Mouse (Mus musculus) heart, adult 18-20 months (tissue): ENCODE measurements at regions not wholly inside any gene's neighbourhood (a gene's known extent, or its start where the extent isn't known, plus 50 kb on each side); places are given as distances from the start of the nearest gene placed in this dataset.

Source experiments
- DNase-seq, 2 experiments: peaks; one replicate each; pipeline ENCODE4 v3.0.0; 2021 to 2022; ENCODE audit warnings: mixed read lengths in 1 of 2

GRCm38 (mm10) chr15:13455560-13456219 is 282.2 kb upstream of the Cdh6 start:
- no peak for DNase-seq

GRCm38 (mm10) chr15:13450385-13450784 is 276.9 kb upstream of the Cdh6 start:
- no peak for DNase-seq

GRCm38 (mm10) chr15:13434608-13435007 is 261.1 kb upstream of the Cdh6 start:
- DNase-seq = no peak

GRCm38 (mm10) chr15:13432971-13433370 is 259.5 kb upstream of the Cdh6 start:
- no peak for DNase-seq

GRCm38 (mm10) chr15:13419616-13420015 is 246.1 kb upstream of the Cdh6 start:
- DNase-seq = no peak

- no peak for DNase-seq
These were observed 236.7 kb upstream of the Cdh6 start for GRCm38 (mm10) chr15:13410065-13410688.

- DNase-seq = peak in 1 of 2 experiments; percentile 17
These were observed 219.7 kb upstream of the Cdh6 start for GRCm38 (mm10) chr15:13393155-13393554.

- peak in 1 of 2 experiments; percentile 29 for DNase-seq
These were observed 217.9 kb upstream of the Cdh6 start for GRCm38 (mm10) chr15:13391331-13391730.

- peak in 1 of 2 experiments; percentile 2 for DNase-seq
These were observed 211.3 kb upstream of the Cdh6 start for GRCm38 (mm10) chr15:13384815-13385214.

GRCm38 (mm10) chr15:13375590-13375989 is 202.1 kb upstream of the Cdh6 start:
- DNase-seq = no peak

- DNase-seq = no peak
These were observed 195.3 kb upstream of the Cdh6 start for GRCm38 (mm10) chr15:13368799-13369198.

GRCm38 (mm10) chr15:13367291-13367954 is 193.9 kb upstream of the Cdh6 start:
- DNase-seq = no peak

GRCm38 (mm10) chr15:13366606-13367005 is 193.1 kb upstream of the Cdh6 start:
- DNase-seq = no peak

GRCm38 (mm10) chr15:13360741-13361140 is 187.3 kb upstream of the Cdh6 start:
- no peak for DNase-seq

- DNase-seq = no peak
These were observed 185.6 kb upstream of the Cdh6 start for GRCm38 (mm10) chr15:13359026-13359425.

GRCm38 (mm10) chr15:13350321-13350720 is 176.8 kb upstream of the Cdh6 start:
- no peak for DNase-seq

- DNase-seq = no peak
These were observed 162.9 kb upstream of the Cdh6 start for GRCm38 (mm10) chr15:13336392-13336791.

GRCm38 (mm10) chr15:13324439-13324838 is 151.0 kb upstream of the Cdh6 start:
- no peak for DNase-seq

GRCm38 (mm10) chr15:13320599-13321348 is 147.3 kb upstream of the Cdh6 start:
- no peak for DNase-seq

- no peak for DNase-seq
These were observed 131.1 kb upstream of the Cdh6 start for GRCm38 (mm10) chr15:13304562-13304961.

GRCm38 (mm10) chr15:13303456-13303855 is 130.0 kb upstream of the Cdh6 start:
- DNase-seq = no peak

GRCm38 (mm10) chr15:13302672-13303071 is 129.2 kb upstream of the Cdh6 start:
- DNase-seq = no peak

- no peak for DNase-seq
These were observed 123.5 kb upstream of the Cdh6 start for GRCm38 (mm10) chr15:13296967-13297366.
